Mouse (Mus musculus) CH12.LX (cell line): ENCODE results near the gene Iqca.

Experiments
- CTCF ChIP-seq, 2 experiments: IDR thresholded peaks in 1 of 2; conservative IDR thresholded peaks in 1 of 2; 2 replicates each; pipeline ENCODE4 v1.5.1; 2011 to 2012; ENCODE audit warnings: low read depth in 2 of 2, low read length in 2 of 2, improper control_type of control experiment in 1 of 2, inconsistent platforms in 1 of 2, mild to moderate bottlenecking in 1 of 2, moderate library complexity in 1 of 2
- E2F4 ChIP-seq: IDR thresholded peaks from 2 replicates; pipeline ENCODE4 v1.6.1; 2011; ENCODE audit warnings: low read depth, low read length, improper control_type of control experiment; ENCODE audit not compliant: insufficient replicate concordance
- ELF1 ChIP-seq: IDR thresholded peaks from 2 replicates; pipeline ENCODE4 v1.6.1; 2014; ENCODE audit warnings: low read depth, mild to moderate bottlenecking, inconsistent platforms, low read length, improper control_type of control experiment
- EP300 ChIP-seq: IDR thresholded peaks from 2 replicates; pipeline ENCODE4 v1.6.1; 2011; ENCODE audit warnings: low read length, improper control_type of control experiment
- HCFC1 ChIP-seq: IDR thresholded peaks from 2 replicates; pipeline ENCODE4 v1.6.1; 2012; ENCODE audit warnings: low read depth, mild to moderate bottlenecking, inconsistent platforms, low read length, improper control_type of control experiment
- MAZ ChIP-seq: IDR thresholded peaks from 2 replicates; pipeline ENCODE4 v1.6.1; 2012; ENCODE audit warnings: low read depth, mild to moderate bottlenecking, inconsistent platforms, low read length, improper control_type of control experiment, moderate library complexity
- MEF2A ChIP-seq: IDR thresholded peaks from 2 replicates; pipeline ENCODE4 v1.6.1; 2014; ENCODE audit warnings: low read depth, mild to moderate bottlenecking, inconsistent platforms, low read length, improper control_type of control experiment, borderline replicate concordance
- MXI1 ChIP-seq: IDR thresholded peaks from 2 replicates; pipeline ENCODE4 v1.6.1; 2011; ENCODE audit warnings: mild to moderate bottlenecking, low read depth, low read length, improper control_type of control experiment
- NELFE ChIP-seq: IDR thresholded peaks from 2 replicates; pipeline ENCODE4 v1.6.1; 2011; ENCODE audit warnings: low read depth, low read length, improper control_type of control experiment
- POLR2A ChIP-seq: IDR thresholded peaks from 2 replicates; pipeline ENCODE4 v1.6.1; 2011; ENCODE audit warnings: low read depth, mild to moderate bottlenecking, improper control_type of control experiment, low read length
- POLR2AphosphoS2 ChIP-seq: IDR thresholded peaks from 2 replicates; pipeline ENCODE4 v1.6.1; 2011; ENCODE audit warnings: low read depth, low read length, improper control_type of control experiment
- USF2 ChIP-seq: conservative IDR thresholded peaks from 2 replicates; pipeline ENCODE4 v1.6.1; 2011; ENCODE audit warnings: low read depth, low read length, improper control_type of control experiment

DNA sequence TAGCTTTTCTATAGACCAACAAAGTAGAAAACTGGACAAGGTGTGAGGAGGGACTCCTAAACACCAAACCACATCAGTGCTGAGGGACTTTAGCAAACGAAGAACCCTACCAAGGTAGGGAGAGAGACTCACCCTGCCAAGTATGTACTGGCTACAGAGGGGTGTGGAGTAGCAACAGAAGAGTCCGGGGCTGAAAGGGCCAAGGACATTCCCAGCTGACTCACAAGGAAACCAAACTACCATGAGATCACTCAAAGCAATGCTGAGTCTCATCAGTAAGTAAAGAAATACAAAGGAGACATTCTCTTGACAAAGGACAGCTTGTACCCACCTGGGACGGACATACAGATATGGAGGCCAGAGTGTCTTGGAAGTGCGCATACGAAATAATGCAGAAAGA, 132.9 kb downstream of the Iqca start:
- no peak for TF ChIP-seq CTCF (conservative IDR thresholded peaks at IDR 0.05 in 1 of 2, IDR thresholded peaks at IDR 0.05 in 1 of 2; ENCODE audit: low read depth in 2 of 2, low read length in 2 of 2)
- no peak for TF ChIP-seq MAZ
- no peak for TF ChIP-seq POLR2A
- no peak for TF ChIP-seq ELF1
- no peak for TF ChIP-seq MXI1
- no peak for TF ChIP-seq NELFE
- no peak for TF ChIP-seq MEF2A
- TF ChIP-seq USF2, result no peak
- TF ChIP-seq E2F4, result no peak
- TF ChIP-seq POLR2AphosphoS2, result no peak
- no peak for TF ChIP-seq EP300
- TF ChIP-seq HCFC1, result no peak
